Mouse (Mus musculus): ENCODE measurements around the gene Gucy2g.

Gene Gucy2g

GRCm38 (mm10) chr19:55219359-55219758 lies 21.7 kb downstream of the Gucy2g start:
- ChIA-PET CTCF (interaction anchor here in 3 of 4 experiments (0.6 to 2.9 kb wide), 27 partner anchors 8 to 1180 kb away, joined by 3 to 28 read pairs (median 5); partner anchors contain the start of genes Vti1a (in 1 of the 3) and Zdhhc6 (in 1 of the 3)), POLR2A (interaction anchor here in 3 of 4 experiments (0.5 to 2.8 kb wide), 10 partner anchors 8 to 396 kb away, joined by 3 to 15 read pairs (median 4); no protein-coding TSS in a partner anchor)

- ChIA-PET POLR2A (interaction anchor here in 3 of 4 experiments (0.5 to 2.8 kb wide), 12 partner anchors 8 to 1619 kb away, joined by 3 to 15 read pairs (median 4); no protein-coding TSS in a partner anchor), CTCF (interaction anchor here (0.6 to 2.9 kb wide), 49 partner anchors 8 to 1180 kb away, joined by 3 to 28 read pairs (median 4); partner anchors contain the start of genes Vti1a (in 1 of the 4) and Zdhhc6 (in 1 of the 4))
Observed at GRCm38 (mm10) chr19:55218741-55219221, 22.3 kb downstream of the Gucy2g start.

- CTCF ChIA-PET = interaction anchor here (0.6 to 2.9 kb wide), 60 partner anchors 9 to 1387 kb away, joined by 3 to 28 read pairs (median 4); no protein-coding TSS in a partner anchor
- POLR2A ChIA-PET = interaction anchor here in 3 of 4 experiments (0.5 to 2.8 kb wide), 14 partner anchors 9 to 1619 kb away, joined by 3 to 15 read pairs (median 4); partner anchors contain the start of gene Bbip1 (in 1 of the 3)
Observed at GRCm38 (mm10) chr19:55218192-55218739, 22.8 kb downstream of the Gucy2g start.

GRCm38 (mm10) chr19:55217365-55217764 lies 23.7 kb downstream of the Gucy2g start:
- ChIA-PET CTCF (interaction anchor here (0.9 to 2.9 kb wide), 23 partner anchors 9 to 115 kb away, joined by 3 to 28 read pairs (median 7); no protein-coding TSS in a partner anchor), POLR2A (interaction anchor here in 2 of 4 experiments (0.7 to 2.8 kb wide), 6 partner anchors 10 to 1273 kb away, joined by 3 to 14 read pairs (median 3); partner anchors contain the start of gene Bbip1 (in 1 of the 2))

- CTCF ChIA-PET = interaction anchor here (1.0 to 2.9 kb wide), 6 partner anchors 8 to 28 kb away, joined by 3 to 11 read pairs (median 8); no protein-coding TSS in a partner anchor
- POLR2A ChIA-PET = interaction anchor here in 2 of 4 experiments (0.8 to 1.3 kb wide), 3 partner anchors 14 to 48 kb away, joined by 3 read pairs; no protein-coding TSS in a partner anchor
Observed at GRCm38 (mm10) chr19:55216876-55217275, 24.2 kb downstream of the Gucy2g start.

- ChIA-PET CTCF (interaction anchor here in 3 of 4 experiments (0.6 to 1.5 kb wide), 5 partner anchors 9 to 988 kb away, joined by 3 to 6 read pairs (median 3); no protein-coding TSS in a partner anchor), POLR2A (interaction anchor here in 3 of 4 experiments (0.5 to 2.2 kb wide), 4 partner anchors 12 to 117 kb away, joined by 3 to 6 read pairs (median 4); no protein-coding TSS in a partner anchor)
Observed at GRCm38 (mm10) chr19:55213617-55214340, 27.3 kb downstream of the Gucy2g start.

- CTCF ChIA-PET = no interaction called here
- POLR2A ChIA-PET = no interaction called here
Observed at GRCm38 (mm10) chr19:55211698-55212097, 29.3 kb downstream of the Gucy2g start.

- CTCF ChIA-PET = interaction anchor here in 3 of 4 experiments (0.6 to 3.0 kb wide), 5 partner anchors 9 to 123 kb away, joined by 6 to 13 read pairs (median 8); no protein-coding TSS in a partner anchor
- POLR2A ChIA-PET = interaction anchor here in 2 of 4 experiments (0.6 to 1.0 kb wide), 4 partner anchors 92 to 1401 kb away, joined by 3 to 5 read pairs (median 4); no protein-coding TSS in a partner anchor
Observed at GRCm38 (mm10) chr19:55209084-55209483, 32.0 kb downstream of the Gucy2g start.

GRCm38 (mm10) chr19:55208654-55209053 lies 32.4 kb downstream of the Gucy2g start:
- ChIA-PET CTCF (interaction anchor here (0.6 to 3.0 kb wide), 7 partner anchors 9 to 148 kb away, joined by 3 to 27 read pairs (median 8); no protein-coding TSS in a partner anchor), POLR2A (interaction anchor here in 3 of 4 experiments (0.5 to 1.0 kb wide), 4 partner anchors 17 to 1163 kb away, joined by 3 to 5 read pairs (median 3); no protein-coding TSS in a partner anchor)

GRCm38 (mm10) chr19:55207746-55208538 lies 33.1 kb downstream of the Gucy2g start:
- POLR2A ChIA-PET = interaction anchor here in 2 of 4 experiments (0.5 to 1.0 kb wide), 3 partner anchors 18 to 1163 kb away, joined by 3 read pairs; no protein-coding TSS in a partner anchor
- CTCF ChIA-PET = interaction anchor here (1.2 to 3.0 kb wide), 10 partner anchors 10 to 147 kb away, joined by 3 to 27 read pairs (median 10); no protein-coding TSS in a partner anchor

- ChIA-PET CTCF (interaction anchor here (0.6 to 3.0 kb wide), 49 partner anchors 9 to 1502 kb away, joined by 3 to 27 read pairs (median 5); partner anchors contain the start of genes Gpam (in 1 of the 4) and Tectb (in 1 of the 4)), POLR2A (interaction anchor here (0.5 to 1.1 kb wide), 8 partner anchors 13 to 1537 kb away, joined by 3 to 6 read pairs (median 3); no protein-coding TSS in a partner anchor)
Observed at GRCm38 (mm10) chr19:55207205-55207604, 33.8 kb downstream of the Gucy2g start.

- ChIA-PET CTCF (interaction anchor here (0.5 to 3.0 kb wide), 91 partner anchors 8 to 1501 kb away, joined by 3 to 27 read pairs (median 4); partner anchors contain the start of genes Gpam (in 2 of the 4) and Tectb (in 2 of the 4)), POLR2A (interaction anchor here (0.5 to 1.1 kb wide), 15 partner anchors 12 to 1569 kb away, joined by 3 to 9 read pairs (median 3); no protein-coding TSS in a partner anchor)
Observed at GRCm38 (mm10) chr19:55206482-55207138, 34.4 kb downstream of the Gucy2g start.

GRCm38 (mm10) chr19:55198303-55198702 lies 42.7 kb downstream of the Gucy2g start:
- POLR2A ChIA-PET = interaction anchor here in 2 of 4 experiments (1.2 to 1.4 kb wide), 2 partner anchors 76 to 125 kb away, joined by 3 to 4 read pairs; no protein-coding TSS in a partner anchor

GRCm38 (mm10) chr19:55195574-55195973 lies 45.5 kb downstream of the Gucy2g start:
- ChIA-PET CTCF (interaction anchor here in 1 of 4 experiments (2.7 kb wide), 1 partner anchor 23 kb away, joined by 8 read pairs; no protein-coding TSS in a partner anchor), POLR2A (no interaction called here)

More at GRCm38 (mm10) chr19:55198303-55198702, 42.7 kb downstream of the Gucy2g start:
- CTCF ChIA-PET = interaction anchor here (0.5 to 2.0 kb wide), 58 partner anchors 8 to 1520 kb away, joined by 3 to 27 read pairs (median 4); partner anchors contain the start of genes Adra2a (in 1 of the 4), Bbip1 (in 1 of the 4) and Shoc2 (in 1 of the 4)

- CTCF ChIA-PET = interaction anchor here in 2 of 4 experiments (0.6 to 2.7 kb wide), 2 partner anchors 12 to 24 kb away, joined by 7 to 8 read pairs; no protein-coding TSS in a partner anchor
- POLR2A ChIA-PET = interaction anchor here in 2 of 4 experiments (0.5 to 0.9 kb wide), 2 partner anchors 12 to 121 kb away, joined by 3 read pairs; partner anchors contain the start of genes Vti1a (in 1 of the 2) and Zdhhc6 (in 1 of the 2)
Observed at GRCm38 (mm10) chr19:55194520-55195170, 46.4 kb downstream of the Gucy2g start.

Data from embryonic stem cell, embryonic (primary cell).